Mouse (Mus musculus) embryonic facial prominence, embryonic 11.5 days (tissue): ENCODE results near the gene Zfp711. TPM values are rescaled to one million over a fixed set of nuclear protein-coding genes. Genes with fewer than 3 reads are reported as not detected.

Source experiments
- ATAC-seq: fragments of 200-750 bp; cut with Nextera tagmentation; replicated peaks from 2 replicates; pipeline ENCODE4 v1.8.0; 2017; ENCODE audit warnings: low read depth; ENCODE audit not compliant: insufficient number of reproducible peaks, low FRiP score, low TSS enrichment
- DNase-seq: peaks from one replicate; pipeline ENCODE4 v3.0.0-alpha.2; 2015; ENCODE audit warnings: low spot score
- H3K27ac ChIP-seq: fragments of 300-500 bp; sonication (generic); replicated peaks from 2 replicates; pipeline ENCODE4 v1.5.1; 2014; ENCODE audit warnings: mild to moderate bottlenecking, low read depth, low read length, control low read depth
- H3K27me3 ChIP-seq: fragments of 300-500 bp; sonication (generic); 2 replicates; pipeline ENCODE4 v1.6.1; 2014; ENCODE audit warnings: mild to moderate bottlenecking, low read length, moderate library complexity, mixed read lengths; ENCODE audit not compliant: control insufficient read depth, insufficient read depth
- H3K36me3 ChIP-seq: fragments of 300-500 bp; sonication (generic); replicated peaks from 2 replicates; pipeline ENCODE4 v1.6.1; 2014; ENCODE audit warnings: low read depth, mild to moderate bottlenecking, low read length, moderate library complexity, mixed read lengths; ENCODE audit not compliant: control insufficient read depth, insufficient read depth
- H3K4me1 ChIP-seq: fragments of 300-500 bp; sonication (generic); 2 replicates; pipeline ENCODE4 v1.6.1; 2014; ENCODE audit warnings: low read length, mixed read lengths; ENCODE audit not compliant: control insufficient read depth, insufficient read depth
- H3K4me2 ChIP-seq: fragments of 300-500 bp; sonication (generic); 2 replicates; pipeline ENCODE4 v1.6.1; 2014; ENCODE audit warnings: low read depth, mild to moderate bottlenecking, control low read depth, low read length, moderate library complexity
- H3K4me3 ChIP-seq: fragments of 300-500 bp; sonication (generic); 2 replicates; pipeline ENCODE4 v1.5.1; 2014; ENCODE audit warnings: low read depth, low read length, control low read depth
- H3K9ac ChIP-seq: fragments of 300-500 bp; sonication (generic); replicated peaks from 2 replicates; pipeline ENCODE4 v1.6.1; 2014; ENCODE audit warnings: mild to moderate bottlenecking, control low read depth, low read length
- H3K9me3 ChIP-seq: fragments of 300-500 bp; sonication (generic); replicated peaks from 2 replicates; pipeline ENCODE4 v1.6.1; 2016; ENCODE audit warnings: mild to moderate bottlenecking, low read length, inconsistent platforms, mixed read lengths; ENCODE audit not compliant: control insufficient read depth
- WGBS: fragments of 180-500 bp; shearing (Covaris S2); extraction: QIAGEN DNeasy Blood & Tissue Kit; methylation state at CpG from one replicate; pipeline ENCODE4 v1.1.7; 2014; 5-methylcytosine and 5-hydroxymethylcytosine counted together
- polyA plus RNA-seq: library from polyadenylated mRNA; unstranded; fragments of >200 nt; fragmentation: Nextera tagmentation; extraction: Ambion mirVana; gene quantifications from 2 replicates; pipeline ENCODE4 v1.2.1, GENCODE M21; 2014

Gene Zfp711
- 21.3 and 21.8 TPM in 2 replicates for polyA plus RNA-seq

GRCm38 (mm10) chrX:112600511-112601305 is at the start of gene Zfp711:
Gene Zfp711, plus strand, starts transcription at chrX:112600526.
- Histone ChIP-seq H3K9me3 (no peaks in the 10 kb centered on the region), H3K9ac (peak within 1 kb of the TSS; percentile 75), H3K27ac (peak within 1 kb of the TSS; percentile 54), H3K4me3 (peak within 1 kb of the TSS; percentile 64), H3K4me2 (peak within 1 kb of the TSS; percentile 32), H3K27me3 (no peaks in the 10 kb centered on the region), H3K4me1 (no peaks in the 10 kb centered on the region), H3K36me3 (no peaks in the 10 kb centered on the region)
- peak; percentile 84 for DNase-seq
- 16% methylated on average over 67 of the region's 79 CpGs for WGBS
- ATAC-seq = peak; percentile 99

- no peak overlapping the region for H3K4me2 ChIP-seq
- H3K4me1 ChIP-seq = no peaks in the 10 kb centered on the region
- H3K36me3 ChIP-seq = no peaks in the 10 kb centered on the region
- DNase-seq (no peak), ATAC-seq (no peak)
- no peaks in the 10 kb centered on the region for H3K9me3 ChIP-seq
- no peak overlapping the region for H3K9ac ChIP-seq
- no peak overlapping the region for H3K27ac ChIP-seq
- no peak overlapping the region for H3K4me3 ChIP-seq
- 91% methylated on average over 2 of the region's 2 CpGs for WGBS
- no peaks in the 10 kb centered on the region for H3K27me3 ChIP-seq
Observed at GRCm38 (mm10) chrX:112567716-112568115, 32.6 kb upstream of the Zfp711 start.

GRCm38 (mm10) chrX:112601306-112602120 is 1.2 kb downstream of the Zfp711 start:
- Histone ChIP-seq H3K9ac (peak overlapping the region; percentile 75), H3K4me1 (no peaks in the 10 kb centered on the region), H3K9me3 (no peaks in the 10 kb centered on the region), H3K36me3 (no peaks in the 10 kb centered on the region), H3K4me2 (peak overlapping the region; percentile 32), H3K27me3 (no peaks in the 10 kb centered on the region), H3K27ac (peak overlapping the region; percentile 54), H3K4me3 (peak overlapping the region; percentile 64)
- ATAC-seq (peak; percentile 74), DNase-seq (peak; percentile 42)
- WGBS = 18% methylated on average over 56 of the region's 81 CpGs

- no peak overlapping the region for H3K4me3 ChIP-seq
- no peaks in the 10 kb centered on the region for H3K4me1 ChIP-seq
- H3K4me2 ChIP-seq = no peak overlapping the region
- no peak overlapping the region for H3K9ac ChIP-seq
- no peaks in the 10 kb centered on the region for H3K9me3 ChIP-seq
- no peak for ATAC-seq
- H3K36me3 ChIP-seq = no peaks in the 10 kb centered on the region
- H3K27ac ChIP-seq = no peak overlapping the region
- H3K27me3 ChIP-seq = no peaks in the 10 kb centered on the region
- DNase-seq = no peak
- 43% methylated on average over 1 of the region's 1 CpGs for WGBS
Observed at GRCm38 (mm10) chrX:112675525-112675924, 75.2 kb downstream of the Zfp711 start.

- WGBS = 64% methylated on average over 5 of the region's 5 CpGs
- Histone ChIP-seq H3K4me2 (no peak overlapping the region), H3K9ac (no peak overlapping the region), H3K36me3 (no peaks in the 10 kb centered on the region), H3K27ac (no peak overlapping the region), H3K9me3 (no peaks in the 10 kb centered on the region), H3K4me1 (no peaks in the 10 kb centered on the region), H3K4me3 (no peak overlapping the region), H3K27me3 (no peaks in the 10 kb centered on the region)
- DNase-seq = no peak
- no peak for ATAC-seq
Observed at GRCm38 (mm10) chrX:112680605-112681004, 80.3 kb downstream of the Zfp711 start.

Other genes with a start within 250 kb of the Zfp711 start
- not detected in 2 replicates for gene Satl1, start 193.7 kb upstream of the Zfp711 start, polyA plus RNA-seq
- gene 2010106E10Rik, start 105.3 kb upstream of the Zfp711 start, polyA plus RNA-seq = not detected in 2 replicates
- gene Pof1b, start 98.1 kb downstream of the Zfp711 start, polyA plus RNA-seq = 0.17 and 0.49 TPM in 2 replicates